Mouse (Mus musculus) neural tube, embryonic 13.5 days (tissue): ENCODE results near the gene Sox5. TPM values are rescaled to one million over a fixed set of nuclear protein-coding genes. Genes with fewer than 3 reads are reported as not detected.

Source experiments
- ATAC-seq: fragments of 200-750 bp; cut with Nextera tagmentation; 2 replicates; pipeline ENCODE4 v1.8.0; 2017; ENCODE audit warnings: low read depth, mild to moderate bottlenecking, moderate TSS enrichment, moderate library complexity
- H3K27ac ChIP-seq: fragments of 300-500 bp; sonication (generic); replicated peaks from 2 replicates; pipeline ENCODE4 v1.5.1; 2015; ENCODE audit warnings: moderate library complexity, mild to moderate bottlenecking, inconsistent platforms
- H3K27me3 ChIP-seq: fragments of 300-500 bp; sonication (generic); 2 replicates; pipeline ENCODE4 v1.6.1; 2015; ENCODE audit warnings: mild to moderate bottlenecking, inconsistent platforms
- H3K36me3 ChIP-seq: fragments of 300-500 bp; sonication (generic); 2 replicates; pipeline ENCODE4 v1.6.1; 2015; ENCODE audit warnings: mild to moderate bottlenecking, inconsistent platforms
- H3K4me1 ChIP-seq: fragments of 300-500 bp; sonication (generic); replicated peaks from 2 replicates; pipeline ENCODE4 v1.6.1; 2015; ENCODE audit warnings: inconsistent platforms
- H3K4me2 ChIP-seq: fragments of 300-500 bp; sonication (generic); 2 replicates; pipeline ENCODE4 v1.6.1; 2015; ENCODE audit warnings: inconsistent platforms, mild to moderate bottlenecking, moderate library complexity
- H3K4me3 ChIP-seq: fragments of 300-500 bp; sonication (generic); 2 replicates; pipeline ENCODE4 v1.5.1; 2015; ENCODE audit warnings: mild to moderate bottlenecking, inconsistent platforms
- H3K9ac ChIP-seq: fragments of 300-500 bp; sonication (generic); 2 replicates; pipeline ENCODE4 v1.6.1; 2015; ENCODE audit warnings: moderate library complexity, mild to moderate bottlenecking, inconsistent platforms
- H3K9me3 ChIP-seq: fragments of 300-500 bp; sonication (generic); 2 replicates; pipeline ENCODE4 v1.6.1; 2016; ENCODE audit warnings: inconsistent platforms
- WGBS: fragments of 180-500 bp; shearing (Covaris S2); methylation state at CpG from one replicate; pipeline ENCODE4 v1.1.7; 2015; 5-methylcytosine and 5-hydroxymethylcytosine counted together
- polyA plus RNA-seq: library from polyadenylated mRNA; unstranded; fragments of >200 nt; fragmentation: Nextera tagmentation; extraction: Ambion mirVana; gene quantifications from 2 replicates; pipeline ENCODE4 v1.2.1, GENCODE M21; 2015

The Sox5 gene
- polyA plus RNA-seq, 1 experiment from 2014 or later: 24.8 TPM

DNA sequence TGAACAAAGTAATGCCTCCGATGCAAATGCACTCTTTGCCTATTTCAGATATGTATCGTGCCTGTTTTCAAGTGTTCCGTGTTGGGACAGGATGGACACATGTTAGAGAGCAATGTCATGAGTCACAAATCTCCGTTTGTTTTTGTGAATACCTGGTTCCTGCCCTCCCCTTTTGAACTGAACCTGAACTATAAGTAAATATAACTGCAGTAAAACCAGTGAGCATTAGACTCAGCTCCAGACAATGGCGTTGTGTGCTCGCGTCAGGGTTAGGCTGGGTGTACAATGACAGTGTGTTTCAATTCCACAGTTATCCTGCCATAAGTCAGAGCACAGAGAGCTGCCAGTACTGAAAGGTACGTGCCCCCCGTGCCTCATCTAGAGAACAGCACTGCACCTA, 739.8 kb downstream of the Sox5 start:
- Histone ChIP-seq H3K4me2 (no peak overlapping the region), H3K4me3 (no peak overlapping the region), H3K4me1 (peaks cover 51% of the 10 kb centered on the region), H3K9me3 (no peaks in the 10 kb centered on the region), H3K36me3 (no peaks in the 10 kb centered on the region), H3K27me3 (no peaks in the 10 kb centered on the region), H3K9ac (no peak overlapping the region), H3K27ac (peak overlapping the region; percentile 35; the same call in 1 of the 2 replicates)
- 0 out of 2 replicates have a peak, but pooled peaks have one; percentile 33 for ATAC-seq
- WGBS: 44% methylated on average over 9 of the region's 9 CpGs

GRCm38 (mm10) chr6:144041188-144041587, 740.6 kb downstream of the Sox5 start:
- no peak for ATAC-seq
- Histone ChIP-seq H3K9ac (no peak overlapping the region), H3K27ac (peak overlapping the region; percentile 35), H3K4me1 (peaks cover 51% of the 10 kb centered on the region), H3K27me3 (no peaks in the 10 kb centered on the region), H3K9me3 (no peaks in the 10 kb centered on the region), H3K4me2 (no peak overlapping the region), H3K36me3 (no peaks in the 10 kb centered on the region), H3K4me3 (no peak overlapping the region)
- WGBS: 61% methylated on average over 5 of the region's 5 CpGs

DNA sequence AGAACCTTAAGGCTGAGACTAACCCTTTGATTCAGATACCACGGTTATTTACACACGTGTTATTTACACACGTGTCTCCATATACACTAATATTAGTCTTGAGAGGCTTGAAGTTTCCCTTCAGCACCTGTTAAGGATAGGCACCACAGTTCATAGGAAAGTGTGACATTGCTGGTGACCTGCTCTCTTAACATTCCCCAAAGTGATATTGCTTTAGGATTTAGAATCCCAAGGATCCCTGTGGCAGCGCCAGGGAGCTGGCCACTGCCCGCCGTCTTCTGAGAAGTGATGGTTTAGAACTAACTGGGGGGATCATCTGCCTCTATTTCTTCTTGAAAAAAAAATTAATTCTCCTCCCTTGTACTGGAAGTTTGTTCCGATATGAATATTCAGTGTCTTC, 741.4 kb downstream of the Sox5 start:
- H3K4me2 ChIP-seq: no peak overlapping the region
- 89% methylated on average over 7 of the region's 7 CpGs for WGBS

DNA sequence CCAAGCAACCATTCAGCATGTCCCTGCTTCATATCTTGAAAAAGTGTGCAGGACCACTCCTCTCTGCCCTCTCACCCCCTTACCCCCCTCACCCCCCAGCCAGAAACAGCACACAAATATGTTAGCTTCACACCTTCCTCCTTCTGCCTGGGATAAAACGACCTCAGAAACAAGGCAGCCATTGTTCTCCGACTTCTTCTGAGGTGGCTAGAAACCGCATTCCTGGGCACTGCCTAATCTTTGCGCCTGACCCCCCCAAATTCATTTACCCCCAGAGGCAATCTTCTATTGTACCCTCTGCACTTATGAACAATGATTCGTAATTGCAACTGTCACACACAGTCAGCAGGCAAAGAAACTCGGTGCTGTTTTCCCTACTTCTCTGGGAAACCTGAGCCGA, 742.6 kb downstream of the Sox5 start:
- no peak for ATAC-seq
- Histone ChIP-seq H3K9ac (no peak overlapping the region), H3K4me3 (no peak overlapping the region), H3K27ac (no peak overlapping the region; the same call in 1 of the 2 replicates), H3K9me3 (no peaks in the 10 kb centered on the region), H3K36me3 (no peaks in the 10 kb centered on the region), H3K4me2 (peak overlapping the region; percentile 13; the same call in 1 of the 2 replicates), H3K4me1 (peaks cover 40% of the 10 kb centered on the region), H3K27me3 (no peaks in the 10 kb centered on the region)
- WGBS: 18% methylated on average over 7 of the region's 7 CpGs

More for the DNA sequence above, 741.4 kb downstream of the Sox5 start:
- Histone ChIP-seq H3K36me3 (no peaks in the 10 kb centered on the region), H3K27me3 (no peaks in the 10 kb centered on the region), H3K4me3 (no peak overlapping the region), H3K27ac (no peak overlapping the region), H3K4me1 (peaks cover 46% of the 10 kb centered on the region), H3K9ac (no peak overlapping the region), H3K9me3 (no peaks in the 10 kb centered on the region)
- no peak for ATAC-seq

DNA sequence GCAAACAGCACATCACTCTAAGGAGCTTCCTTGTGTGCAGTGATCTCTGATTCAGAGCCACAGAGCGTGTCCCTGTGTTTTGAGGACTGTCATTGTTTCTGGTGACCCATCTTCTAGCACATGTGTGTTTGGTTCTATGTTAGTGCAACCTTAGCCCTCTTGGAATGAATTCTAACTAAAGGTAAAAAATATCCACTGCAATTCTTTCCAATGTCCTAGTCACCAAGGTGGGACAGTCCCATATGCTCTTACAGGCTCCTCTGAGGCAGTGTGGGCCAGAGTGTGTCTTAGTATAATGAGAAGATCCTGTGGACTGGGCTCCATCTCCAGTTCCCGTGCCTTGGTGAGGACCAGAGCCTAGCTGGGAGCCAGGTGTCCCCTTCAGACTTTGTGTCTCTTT, 748.6 kb downstream of the Sox5 start:
- ATAC-seq: no peak
- H3K9me3 ChIP-seq: no peaks in the 10 kb centered on the region
- no peaks in the 10 kb centered on the region for H3K4me1 ChIP-seq
- H3K4me2 ChIP-seq: no peak overlapping the region
- no peak overlapping the region for H3K27ac ChIP-seq
- H3K4me3 ChIP-seq: no peak overlapping the region
- no peaks in the 10 kb centered on the region for H3K27me3 ChIP-seq
- no peak overlapping the region for H3K9ac ChIP-seq
- no peaks in the 10 kb centered on the region for H3K36me3 ChIP-seq
- WGBS: 90% methylated on average over 2 of the region's 2 CpGs

GRCm38 (mm10) chr6:144016929-144017328, 764.8 kb downstream of the Sox5 start:
- Histone ChIP-seq H3K4me2 (no peak overlapping the region), H3K27ac (no peak overlapping the region), H3K9ac (no peak overlapping the region), H3K27me3 (no peaks in the 10 kb centered on the region), H3K4me1 (no peaks in the 10 kb centered on the region), H3K36me3 (0 out of 2 replicates have a peak, but pooled peaks cover 7% of the 10 kb centered on the region), H3K4me3 (no peak overlapping the region), H3K9me3 (no peaks in the 10 kb centered on the region)
- ATAC-seq: no peak

GRCm38 (mm10) chr6:144011880-144012524, 769.8 kb downstream of the Sox5 start:
- Histone ChIP-seq H3K4me1 (no peaks in the 10 kb centered on the region), H3K9ac (no peak overlapping the region), H3K4me3 (no peak overlapping the region), H3K27ac (no peak overlapping the region), H3K9me3 (no peaks in the 10 kb centered on the region), H3K27me3 (no peaks in the 10 kb centered on the region), H3K36me3 (0 out of 2 replicates have a peak, but pooled peaks cover 7% of the 10 kb centered on the region), H3K4me2 (no peak overlapping the region)
- ATAC-seq: no peak
- WGBS: 89% methylated on average over 14 of the region's 14 CpGs

DNA sequence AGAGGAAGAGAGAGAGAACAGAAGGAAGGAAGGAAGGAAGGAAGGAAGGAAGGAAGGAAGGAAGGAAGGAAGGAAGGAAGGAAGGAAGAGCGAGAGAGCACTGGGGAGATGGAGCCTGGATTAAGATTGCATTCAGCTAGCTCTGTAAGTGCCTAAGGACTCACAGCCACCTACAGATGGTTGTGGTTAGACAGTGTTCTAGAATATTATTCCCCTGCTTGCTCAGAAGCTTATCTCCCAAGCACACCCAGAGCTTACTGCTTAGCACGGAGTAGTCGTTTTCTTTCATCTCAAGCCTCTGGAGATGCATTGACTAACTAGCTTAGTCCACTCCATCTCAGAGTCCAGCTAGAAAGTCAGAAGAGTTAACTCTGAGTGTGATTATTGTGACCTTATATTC, 770.8 kb downstream of the Sox5 start:
- Histone ChIP-seq H3K9me3 (no peaks in the 10 kb centered on the region), H3K27ac (no peak overlapping the region), H3K9ac (no peak overlapping the region), H3K27me3 (no peaks in the 10 kb centered on the region), H3K4me2 (no peak overlapping the region), H3K36me3 (0 out of 2 replicates have a peak, but pooled peaks cover 7% of the 10 kb centered on the region), H3K4me3 (no peak overlapping the region), H3K4me1 (no peaks in the 10 kb centered on the region)
- no peak for ATAC-seq
- WGBS: 88% methylated on average over 3 of the region's 3 CpGs

- Histone ChIP-seq H3K9ac (no peak overlapping the region), H3K27ac (no peak overlapping the region), H3K4me2 (no peak overlapping the region), H3K36me3 (0 out of 2 replicates have a peak, but pooled peaks cover 3% of the 10 kb centered on the region), H3K9me3 (no peaks in the 10 kb centered on the region), H3K4me1 (no peaks in the 10 kb centered on the region), H3K4me3 (no peak overlapping the region), H3K27me3 (no peaks in the 10 kb centered on the region)
- no peak for ATAC-seq
Observed at GRCm38 (mm10) chr6:144010285-144010684, 771.5 kb downstream of the Sox5 start.

- no peak overlapping the region for H3K27ac ChIP-seq
- no peak overlapping the region for H3K4me3 ChIP-seq
- no peaks in the 10 kb centered on the region for H3K27me3 ChIP-seq
- H3K9me3 ChIP-seq: no peaks in the 10 kb centered on the region
- no peaks in the 10 kb centered on the region for H3K36me3 ChIP-seq
- no peaks in the 10 kb centered on the region for H3K4me1 ChIP-seq
- H3K4me2 ChIP-seq: no peak overlapping the region
- WGBS: 91% methylated on average over 6 of the region's 6 CpGs
- no peak overlapping the region for H3K9ac ChIP-seq
- no peak for ATAC-seq
Observed at GRCm38 (mm10) chr6:144005132-144005531, 776.6 kb downstream of the Sox5 start.

DNA sequence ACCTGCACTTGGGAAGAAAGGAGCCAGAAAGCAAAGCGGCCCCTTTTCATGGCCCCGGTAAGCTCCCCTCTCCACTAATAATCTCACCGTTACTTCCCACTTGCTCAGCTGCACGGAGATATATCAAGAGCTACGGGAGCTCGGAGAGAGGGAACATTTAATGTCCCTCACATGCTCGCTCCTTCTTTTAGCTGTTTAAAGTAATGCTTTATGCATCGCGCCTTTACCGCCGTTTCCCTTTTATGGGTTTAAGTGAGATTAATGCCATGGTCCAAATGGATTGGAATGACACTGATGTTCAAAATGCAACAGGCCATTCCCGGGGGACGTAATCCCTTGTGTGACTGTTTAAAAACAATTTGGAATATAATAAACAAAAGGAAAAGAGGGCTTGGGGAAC, 783.6 kb downstream of the Sox5 start:
- Histone ChIP-seq H3K4me2 (peak overlapping the region; percentile 24; the same call in 1 of the 2 replicates), H3K4me3 (no peak overlapping the region), H3K27me3 (no peaks in the 10 kb centered on the region), H3K9ac (no peak overlapping the region), H3K36me3 (no peaks in the 10 kb centered on the region), H3K4me1 (peaks cover 14% of the 10 kb centered on the region), H3K27ac (no peak overlapping the region), H3K9me3 (no peaks in the 10 kb centered on the region)
- WGBS: 27% methylated on average over 13 of the region's 13 CpGs
- peak; percentile 53; the same call in 1 of the 2 replicates for ATAC-seq

DNA sequence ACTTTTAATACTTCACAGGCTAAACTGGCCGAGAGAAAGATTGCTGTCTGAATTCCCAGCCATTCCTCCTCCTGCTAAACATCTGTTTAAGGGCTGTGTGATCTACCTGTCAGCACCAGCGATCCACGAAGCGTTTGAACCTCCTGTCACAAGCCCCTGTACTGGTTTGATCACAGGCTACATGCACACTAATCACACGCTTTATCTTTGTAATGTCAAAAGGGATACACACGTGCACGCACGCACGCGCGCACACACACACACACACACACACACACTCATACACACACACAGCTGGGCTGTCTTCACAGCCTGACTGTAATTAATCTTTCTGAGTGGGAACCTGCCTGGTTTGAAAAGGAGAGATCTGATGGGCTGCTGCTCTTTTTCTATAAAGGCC, 784.2 kb downstream of the Sox5 start:
- no peak overlapping the region for H3K9ac ChIP-seq
- ATAC-seq: peak; percentile 32; the same call in 1 of the 2 replicates
- H3K4me2 ChIP-seq: peak overlapping the region; percentile 24; the same call in 1 of the 2 replicates
- no peaks in the 10 kb centered on the region for H3K36me3 ChIP-seq
- no peak overlapping the region for H3K4me3 ChIP-seq
- 63% methylated on average over 11 of the region's 11 CpGs for WGBS
- no peaks in the 10 kb centered on the region for H3K27me3 ChIP-seq
- H3K4me1 ChIP-seq: peaks cover 14% of the 10 kb centered on the region
- H3K9me3 ChIP-seq: no peaks in the 10 kb centered on the region
- H3K27ac ChIP-seq: no peak overlapping the region

GRCm38 (mm10) chr6:143995046-143995445, 786.7 kb downstream of the Sox5 start:
- H3K4me2 ChIP-seq: no peak overlapping the region
- H3K4me1 ChIP-seq: peaks cover 14% of the 10 kb centered on the region
- no peak overlapping the region for H3K4me3 ChIP-seq
- H3K9me3 ChIP-seq: no peaks in the 10 kb centered on the region
- ATAC-seq: no peak
- 35% methylated on average over 4 of the region's 4 CpGs for WGBS
- no peak overlapping the region for H3K27ac ChIP-seq
- H3K9ac ChIP-seq: no peak overlapping the region
- no peaks in the 10 kb centered on the region for H3K36me3 ChIP-seq
- H3K27me3 ChIP-seq: no peaks in the 10 kb centered on the region
